Mouse (Mus musculus) brain, embryonic 14.5 days (tissue): ENCODE measurements around the gene Arhgap9. TPM values are rescaled to one million over a fixed set of nuclear protein-coding genes. Genes with fewer than 3 reads are reported as not detected.
A peak's percentile ranks its signal among the peaks of the same experiment; 100 is the strongest.

Experiments used
- DNase-seq: peaks from one replicate; pipeline ENCODE4 v3.0.0-alpha.2; 2011; ENCODE audit warnings: low read depth
- CTCF ChIP-seq: fragments of 200-500 bp; IDR thresholded peaks from 2 replicates; pipeline ENCODE4 v1.5.1; 2012; ENCODE audit warnings: inconsistent platforms, mild to moderate bottlenecking, moderate library complexity, borderline replicate concordance; ENCODE audit not compliant: insufficient read depth, insufficient read length; ENCODE audit errors: extremely low read depth
- POLR2A ChIP-seq: fragments of 200-500 bp; IDR thresholded peaks from 2 replicates; pipeline ENCODE4 v1.6.1; 2012; ENCODE audit warnings: mild to moderate bottlenecking, inconsistent platforms, borderline replicate concordance; ENCODE audit not compliant: poor library complexity, insufficient read depth, insufficient read length, severe bottlenecking; ENCODE audit errors: extremely low read depth
- polyA plus RNA-seq: library from polyadenylated mRNA; depleted of rRNA; stranded (reverse); fragments of >200 nt; gene quantifications from 2 replicates; pipeline ENCODE4 v1.2.3, GENCODE M21; 2012; rRNA removed

The Arhgap9 gene
- polyA plus RNA-seq = 0.49 and 0.71 TPM in 2 replicates

DNA sequence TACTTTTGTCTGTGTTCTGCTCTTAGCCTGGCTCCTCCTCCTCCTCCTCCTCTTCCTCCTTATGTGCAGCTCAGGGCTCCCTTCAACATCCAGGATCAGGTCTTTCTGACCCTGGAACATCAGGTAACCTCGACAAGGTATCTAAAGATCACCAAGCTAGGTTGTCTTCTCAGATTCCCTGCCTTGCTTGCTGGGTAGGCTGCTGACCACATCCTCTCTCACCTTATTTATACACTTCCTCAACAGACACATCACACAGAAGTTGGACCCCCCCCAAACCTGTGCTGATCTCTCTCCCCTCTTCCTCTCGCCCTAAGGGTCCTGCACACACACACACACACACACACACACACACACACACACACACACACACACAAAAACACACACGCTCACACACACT is at the start of gene Arhgap9:
TSS of gene Arhgap9 (plus strand) at position 344 of the 400 bp plus-strand sequence.
- TF ChIP-seq POLR2A = no peak
- DNase-seq = no peak

GRCm38 (mm10) chr10:127272371-127272770 is 49.4 kb upstream of the Arhgap9 start:
- DNase-seq = no peak
- TF ChIP-seq POLR2A = no peak
- TF ChIP-seq CTCF = no peak

GRCm38 (mm10) chr10:127274261-127275022 is 47.3 kb upstream of the Arhgap9 start:
- no peak for DNase-seq
- no peak for TF ChIP-seq CTCF
- TF ChIP-seq POLR2A = no peak

- TF ChIP-seq CTCF (peak; percentile 15; the same call in 1 of the 2 replicates), POLR2A (no peak)
- no peak for DNase-seq
These were observed 42.0 kb upstream of the Arhgap9 start for GRCm38 (mm10) chr10:127279730-127280129.

GRCm38 (mm10) chr10:127281316-127281715 is 40.4 kb upstream of the Arhgap9 start:
- DNase-seq = no peak
- no peak for TF ChIP-seq POLR2A
- TF ChIP-seq CTCF = no peak

DNA sequence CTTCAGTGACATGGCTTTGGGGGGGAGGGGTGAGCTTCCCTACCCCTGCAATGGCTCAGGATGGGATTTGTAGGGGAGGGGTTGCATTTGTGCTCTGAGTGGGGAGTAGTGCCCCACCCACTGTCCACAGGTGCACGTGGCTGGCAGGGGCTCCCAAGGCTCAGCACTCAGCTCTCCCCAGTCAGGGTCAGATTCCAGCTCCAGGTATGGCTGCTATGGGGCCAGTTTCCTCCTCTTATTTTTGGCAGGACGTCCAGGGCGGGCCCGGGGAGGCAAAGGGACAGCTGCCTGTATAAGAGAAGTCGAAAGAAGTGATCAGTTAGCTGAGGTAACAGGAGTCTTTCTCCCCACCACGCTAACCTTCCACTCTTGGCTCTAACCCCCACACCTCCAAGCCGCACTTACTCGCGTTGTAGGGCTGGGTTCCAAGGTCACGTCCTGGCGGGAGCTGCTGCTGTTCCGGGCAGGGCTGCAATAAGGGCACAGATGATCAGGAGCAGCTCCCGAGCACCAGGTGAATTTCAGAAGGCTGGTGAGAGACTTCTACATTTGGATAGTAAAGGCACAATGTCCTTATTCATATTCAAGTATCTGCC is 39.0 kb upstream of the Arhgap9 start:
- DNase-seq = no peak
- TF ChIP-seq POLR2A (no peak), CTCF (no peak)

DNA sequence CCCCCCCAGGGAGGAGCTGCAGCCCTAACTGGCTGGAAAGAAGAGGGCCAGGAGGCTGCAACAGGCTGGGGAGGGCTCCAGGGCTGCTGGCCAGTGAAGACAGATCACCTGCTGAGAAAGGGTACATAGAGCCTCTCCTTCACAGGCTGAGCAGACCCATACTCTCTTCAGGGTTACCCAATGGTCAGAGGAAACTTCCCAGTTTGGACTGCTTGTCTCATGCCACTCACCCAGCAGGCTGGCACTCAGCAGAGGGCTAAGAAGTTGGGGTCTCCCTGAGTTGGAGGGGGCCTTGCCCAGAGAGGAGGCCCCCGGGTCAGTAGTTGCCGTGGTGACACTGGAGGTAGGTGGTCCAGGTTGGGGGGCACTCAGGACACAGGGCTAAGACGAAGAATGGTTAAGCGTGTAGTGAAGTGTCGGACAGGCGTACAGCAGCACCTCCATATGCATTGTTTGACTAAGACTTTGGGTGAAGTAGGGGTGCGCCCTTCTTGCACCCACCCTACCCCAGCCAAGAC is 37.6 kb upstream of the Arhgap9 start:
- TF ChIP-seq CTCF (no peak), POLR2A (no peak)
- DNase-seq = no peak

GRCm38 (mm10) chr10:127284724-127285500 is 36.9 kb upstream of the Arhgap9 start:
- DNase-seq = no peak
- TF ChIP-seq CTCF (no peak), POLR2A (no peak)

DNA sequence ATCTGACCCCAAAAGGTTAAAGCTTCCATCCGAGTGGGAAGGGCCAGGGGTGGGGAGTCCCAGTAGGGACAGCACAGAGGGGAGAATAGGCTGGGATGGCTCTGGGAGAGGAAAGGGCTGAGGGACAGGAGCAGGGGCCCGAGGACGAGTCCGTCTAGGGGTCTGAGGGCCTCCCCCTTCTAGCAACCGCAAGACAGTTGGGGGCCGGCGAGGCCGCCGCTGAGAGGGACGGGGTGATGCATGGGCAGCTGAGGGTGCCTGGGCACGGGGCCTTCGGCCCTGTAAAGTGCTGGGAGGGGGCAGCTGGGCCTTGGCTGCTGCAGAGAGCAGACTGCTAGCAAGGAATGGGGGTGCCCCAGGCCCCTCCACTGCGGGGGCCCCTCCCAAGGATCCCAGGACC is 36.1 kb upstream of the Arhgap9 start:
- DNase-seq = no peak
- TF ChIP-seq POLR2A (no peak), CTCF (no peak)

DNA sequence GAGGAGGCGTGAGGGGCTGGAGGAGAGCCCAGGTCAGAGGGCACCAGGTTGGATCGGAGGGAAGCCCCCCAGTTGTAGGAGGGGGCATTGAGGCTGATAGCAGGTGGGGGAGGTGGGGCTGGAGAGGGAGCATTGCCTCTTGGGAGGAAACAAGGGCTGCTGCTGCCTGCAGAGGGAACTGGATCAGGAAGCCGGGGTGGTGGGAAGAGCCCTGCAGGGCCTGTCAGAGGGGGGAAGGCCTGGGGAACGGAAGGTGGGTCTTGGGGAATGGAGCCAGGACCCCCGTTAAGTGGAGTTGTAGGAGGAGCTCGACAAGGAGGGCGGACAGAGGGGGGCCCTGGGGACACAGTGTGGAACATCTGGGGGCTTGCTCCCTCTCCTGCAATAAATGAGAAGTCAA is 35.6 kb upstream of the Arhgap9 start:
- TF ChIP-seq POLR2A (no peak), CTCF (no peak)
- DNase-seq = no peak

DNA sequence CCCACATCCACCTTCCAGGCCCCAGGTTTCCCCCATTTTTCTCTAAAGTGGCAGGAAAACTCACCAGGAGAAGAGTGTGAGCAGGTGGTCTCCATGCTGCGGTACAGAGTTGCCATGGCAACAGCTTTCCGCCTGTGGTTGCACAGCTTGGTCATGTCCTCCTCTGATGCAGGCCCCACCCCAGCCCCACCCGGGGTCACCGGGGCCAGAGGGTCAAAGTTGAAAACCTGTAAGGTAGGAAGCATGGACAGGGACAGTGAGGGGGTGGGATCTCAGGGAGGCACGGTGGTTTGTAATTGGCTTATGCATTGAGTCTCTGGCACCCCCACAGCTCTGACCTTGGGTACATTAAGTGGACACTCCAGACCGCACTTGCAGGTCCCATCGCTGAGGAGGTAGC is 35.0 kb upstream of the Arhgap9 start:
- TF ChIP-seq CTCF (no peak), POLR2A (no peak)
- peak; percentile 50 for DNase-seq
